ENCODE assay signal across 33 mouse cellular contexts in genomic region chr1:18857457-18857856, GRCm38 (mm10).
"Had no signal": no experiment of that assay in that cellular context is flagged by ENCODE, and none has a peak within 500 bp of the region (broad histone marks: within the 10 kb centered on the region; RNA-seq: fewer than 3 reads in every experiment).

No protein-coding gene starts in this region.

- H3K4me2 ChIP-seq: heart, embryonic 13.5 days; heart, embryonic 15.5 days; hindbrain, embryonic 12.5 days; hindbrain, embryonic 13.5 days; hindbrain, embryonic 14.5 days; hindbrain, embryonic 15.5 days; intestine, embryonic 15.5 days; kidney, embryonic 15.5 days had no signal

- ATAC-seq: hindbrain, embryonic 16.5 days; hindbrain, postnatal 0 days; inflammation-experienced regulatory T-cells, adult 6 months; intestine, embryonic 15.5 days; intestine, embryonic 16.5 days; intestine, postnatal 0 days had no signal

- H3K4me1 ChIP-seq: heart, embryonic 13.5 days; heart, embryonic 15.5 days; hindbrain, embryonic 10.5 days; hindbrain, embryonic 12.5 days; hindbrain, embryonic 13.5 days; hindbrain, embryonic 15.5 days; intestine, embryonic 15.5 days; kidney, embryonic 15.5 days had no signal

- H3K27ac ChIP-seq: heart, embryonic 13.5 days; heart, embryonic 15.5 days; hindbrain, embryonic 10.5 days; hindbrain, embryonic 12.5 days; hindbrain, embryonic 13.5 days; hindbrain, embryonic 14.5 days; hindbrain, embryonic 15.5 days; hindbrain, postnatal 0 days; intestine, embryonic 15.5 days; kidney, embryonic 15.5 days; kidney, postnatal 0 days; layer of hippocampus, adult 2 months; left cerebral cortex, adult 2 months had no signal

- DNase-seq: heart, postnatal 10 days; heart, postnatal 14 days; heart, postnatal 36 days; heart, postnatal 4 days; kidney, adult 11 months; kidney, adult 18-20 months; kidney, adult 2 months; kidney, adult 8-10 months; kidney, adult 9 months; kidney, postnatal 10 days; kidney, postnatal 14 days; kidney, postnatal 25 days; kidney, postnatal 36 days; kidney, postnatal 4 days; layer of hippocampus, adult 9-11 months; layer of hippocampus, postnatal 36 days had no signal

- H3K27me3 ChIP-seq: heart, embryonic 13.5 days; heart, embryonic 15.5 days; hindbrain, embryonic 12.5 days; hindbrain, embryonic 13.5 days; hindbrain, embryonic 15.5 days; intestine, embryonic 15.5 days; kidney, embryonic 15.5 days had no signal

- H3K36me3 ChIP-seq: heart, embryonic 13.5 days; heart, embryonic 15.5 days; hindbrain, embryonic 10.5 days; hindbrain, embryonic 12.5 days; hindbrain, embryonic 13.5 days; hindbrain, embryonic 15.5 days; intestine, embryonic 15.5 days; kidney, embryonic 15.5 days had no signal

- H3K9ac ChIP-seq: heart, embryonic 13.5 days; heart, embryonic 15.5 days; hindbrain, embryonic 12.5 days; hindbrain, embryonic 13.5 days; hindbrain, embryonic 14.5 days; hindbrain, embryonic 15.5 days; intestine, embryonic 15.5 days; kidney, embryonic 15.5 days had no signal

- H3K9me3 ChIP-seq: heart, embryonic 13.5 days; heart, embryonic 15.5 days; hindbrain, embryonic 10.5 days; hindbrain, embryonic 12.5 days; hindbrain, embryonic 13.5 days; hindbrain, embryonic 15.5 days; intestine, embryonic 15.5 days; kidney, embryonic 15.5 days had no signal

- H3K4me3 ChIP-seq: heart, embryonic 13.5 days; heart, embryonic 15.5 days; hindbrain, embryonic 10.5 days; hindbrain, embryonic 12.5 days; hindbrain, embryonic 13.5 days; hindbrain, embryonic 15.5 days; intestine, embryonic 15.5 days; kidney, embryonic 15.5 days; layer of hippocampus, adult 2 months; left cerebral cortex, adult 2 months had no signal
